Mouse (Mus musculus) kidney, embryonic 16.5 days (tissue): ENCODE data around the gene Smco2. TPM values are rescaled to one million over a fixed set of nuclear protein-coding genes. Genes with fewer than 3 reads are reported as not detected.

ENCODE experiments used
- ATAC-seq: fragments of 200-750 bp; cut with Nextera tagmentation; 2 replicates; pipeline ENCODE4 v1.8.0; 2017; ENCODE audit warnings: moderate TSS enrichment; ENCODE audit not compliant: low FRiP score, low TSS enrichment
- H3K27ac ChIP-seq: fragments of 300-500 bp; sonication (generic); 2 replicates; pipeline ENCODE4 v1.5.1; 2014; ENCODE audit warnings: low read length
- H3K27me3 ChIP-seq: fragments of 300-500 bp; sonication (generic); 2 replicates; pipeline ENCODE4 v1.6.1; 2014; ENCODE audit warnings: low read length, control low read depth, mixed read lengths; ENCODE audit not compliant: insufficient read depth
- H3K36me3 ChIP-seq: fragments of 300-500 bp; sonication (generic); 2 replicates; pipeline ENCODE4 v1.6.1; 2014; ENCODE audit warnings: low read length, control low read depth, mixed read lengths; ENCODE audit not compliant: insufficient read depth
- H3K4me1 ChIP-seq: fragments of 300-500 bp; sonication (generic); 2 replicates; pipeline ENCODE4 v1.6.1; 2014; ENCODE audit warnings: low read length, control low read depth, mixed read lengths; ENCODE audit not compliant: insufficient read depth
- H3K4me2 ChIP-seq: fragments of 300-500 bp; sonication (generic); replicated peaks from 2 replicates; pipeline ENCODE4 v1.6.1; 2014; ENCODE audit warnings: low read depth, low read length
- H3K4me3 ChIP-seq: fragments of 300-500 bp; sonication (generic); 2 replicates; pipeline ENCODE4 v1.5.1; 2014; ENCODE audit warnings: mild to moderate bottlenecking, low read length
- H3K9ac ChIP-seq: fragments of 300-500 bp; sonication (generic); replicated peaks from 2 replicates; pipeline ENCODE4 v1.6.1; 2014; ENCODE audit warnings: low read length
- H3K9me3 ChIP-seq: fragments of 300-500 bp; sonication (generic); 2 replicates; pipeline ENCODE4 v1.6.1; 2016; ENCODE audit warnings: low read length, control low read depth
- WGBS: fragments of 180-500 bp; shearing (Covaris S2); extraction: QIAGEN DNeasy Blood & Tissue Kit; methylation state at CpG from one replicate; pipeline ENCODE4 v1.1.7; 2014; 5-methylcytosine and 5-hydroxymethylcytosine counted together
- polyA plus RNA-seq: library from polyadenylated mRNA; unstranded; fragments of >200 nt; fragmentation: Nextera tagmentation; extraction: Ambion mirVana; gene quantifications from 2 replicates; pipeline ENCODE4 v1.2.1, GENCODE M21; 2015

The Smco2 gene
- polyA plus RNA-seq, 1 experiment from 2014 or later, result not detected

DNA sequence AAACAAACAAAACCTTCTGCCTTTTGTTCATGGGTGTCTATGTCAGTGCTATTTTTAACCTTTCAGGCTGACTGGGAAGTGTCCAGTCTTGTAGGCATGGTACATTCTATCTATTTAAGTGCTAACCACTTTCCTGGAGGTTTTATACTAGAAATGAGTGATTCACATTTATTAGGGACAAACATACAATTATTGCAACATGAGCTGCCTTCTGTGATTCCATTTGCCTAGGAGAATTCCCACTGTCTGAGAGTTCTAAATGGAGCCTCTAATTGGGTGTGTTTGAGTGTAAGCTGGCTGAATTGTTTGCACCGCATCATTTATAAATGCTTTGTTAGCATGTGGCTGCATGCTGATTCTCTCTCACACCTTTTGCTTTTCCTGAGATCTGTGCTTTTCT is 65.9 kb downstream of the Smco2 start:
- Histone ChIP-seq H3K4me2 (no peak overlapping the region), H3K27ac (no peak overlapping the region), H3K4me1 (peaks cover 45% of the 10 kb centered on the region), H3K9ac (no peak overlapping the region), H3K27me3 (no peaks in the 10 kb centered on the region), H3K4me3 (no peak overlapping the region), H3K36me3 (peaks cover 4% of the 10 kb centered on the region; the same call in 1 of the 2 replicates), H3K9me3 (no peaks in the 10 kb centered on the region)
- 100% methylated on average over 1 of the region's 1 CpGs for WGBS
- no peak for ATAC-seq

DNA sequence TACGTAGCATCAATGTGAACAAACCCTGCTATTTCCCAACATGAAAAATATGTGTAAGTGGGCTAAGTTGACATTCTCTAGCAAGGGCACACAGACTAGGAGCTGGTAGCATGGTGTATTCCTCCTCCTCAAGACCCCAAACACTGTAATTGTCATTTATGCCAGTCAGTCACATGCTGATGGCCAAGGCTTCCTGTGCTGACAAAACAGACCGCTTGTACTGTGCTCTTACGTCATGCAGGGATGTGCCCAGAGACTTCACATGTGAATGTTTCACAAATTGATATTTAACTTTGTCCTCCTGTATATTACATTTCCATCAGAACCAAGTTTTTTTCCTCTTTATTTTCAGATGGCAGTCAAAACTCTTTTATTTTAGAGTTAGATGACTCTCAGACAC is 67.5 kb downstream of the Smco2 start:
- no peaks in the 10 kb centered on the region for H3K27me3 ChIP-seq
- no peak overlapping the region for H3K4me2 ChIP-seq
- no peak overlapping the region for H3K9ac ChIP-seq
- H3K4me3 ChIP-seq, result no peak overlapping the region
- 0 out of 2 replicates have a peak overlapping the region, but pooled peaks have one; percentile 46 for H3K27ac ChIP-seq
- H3K9me3 ChIP-seq, result no peaks in the 10 kb centered on the region
- peaks cover 4% of the 10 kb centered on the region; the same call in 1 of the 2 replicates for H3K36me3 ChIP-seq
- 80% methylated on average over 3 of the region's 3 CpGs for WGBS
- H3K4me1 ChIP-seq, result peaks cover 29% of the 10 kb centered on the region
- ATAC-seq, result no peak

DNA sequence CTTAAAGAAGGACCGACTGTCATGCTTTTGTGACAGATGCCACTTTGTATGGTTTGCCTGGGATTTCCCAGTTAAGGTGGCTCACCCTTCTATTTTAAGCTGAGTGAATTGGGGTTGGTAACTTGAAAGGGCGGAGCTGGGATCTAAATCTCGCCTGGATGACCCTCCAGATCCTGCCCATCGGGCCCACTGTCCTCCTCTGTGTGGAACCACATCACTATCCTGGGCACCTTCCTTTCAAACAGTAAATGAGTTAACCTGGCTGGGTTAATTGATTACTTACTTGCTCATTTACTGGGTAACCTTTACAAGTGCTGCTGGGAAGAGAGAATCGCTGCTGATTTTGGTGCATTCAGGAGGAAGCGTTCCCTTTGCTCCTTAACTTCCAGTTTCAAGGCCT is 68.4 kb downstream of the Smco2 start:
- H3K4me1 ChIP-seq, result peaks cover 20% of the 10 kb centered on the region
- ATAC-seq, result peak; percentile 80
- no peak overlapping the region for H3K4me2 ChIP-seq
- no peaks in the 10 kb centered on the region for H3K27me3 ChIP-seq
- H3K36me3 ChIP-seq, result peaks cover 4% of the 10 kb centered on the region; the same call in 1 of the 2 replicates
- WGBS, result 82% methylated on average over 6 of the region's 6 CpGs
- no peak overlapping the region for H3K4me3 ChIP-seq
- H3K9me3 ChIP-seq, result no peaks in the 10 kb centered on the region
- H3K27ac ChIP-seq, result peak overlapping the region; percentile 46; the same call in 1 of the 2 replicates
- no peak overlapping the region for H3K9ac ChIP-seq

Other genes with a start within 250 kb of the Smco2 start
- 142 and 151 TPM in 2 replicates for gene Med21, start 207.6 kb upstream of the Smco2 start, polyA plus RNA-seq
- 41.9 and 44.7 TPM in 2 replicates for gene Tm7sf3, start 207.3 kb upstream of the Smco2 start, polyA plus RNA-seq
- gene Stk38l, start 125.1 kb upstream of the Smco2 start, polyA plus RNA-seq, result 15.4 and 15.8 TPM in 2 replicates
- 3.0 and 4.7 TPM in 2 replicates for gene Arntl2, start 54.0 kb upstream of the Smco2 start, polyA plus RNA-seq
- 66.1 and 71.1 TPM in 2 replicates for gene Ppfibp1, start 38.4 kb downstream of the Smco2 start, polyA plus RNA-seq
- 0.17 and 0.37 TPM in 2 replicates for gene 1700034J05Rik, start 104.3 kb downstream of the Smco2 start, polyA plus RNA-seq
- gene Rep15, start 182.5 kb downstream of the Smco2 start, polyA plus RNA-seq, result 0.85 and 1.1 TPM in 2 replicates
- 120 and 131 TPM in 2 replicates for gene Mrps35, start 192.7 kb downstream of the Smco2 start, polyA plus RNA-seq
- gene Mansc4, start 236.9 kb downstream of the Smco2 start, polyA plus RNA-seq, result 5.3 and 5.9 TPM in 2 replicates
- 6.0 and 7.0 TPM in 2 replicates for gene Klhl42, start 241.3 kb downstream of the Smco2 start, polyA plus RNA-seq